ENCODE assay signal across 8 mouse cellular contexts in the genomic region with DNA sequence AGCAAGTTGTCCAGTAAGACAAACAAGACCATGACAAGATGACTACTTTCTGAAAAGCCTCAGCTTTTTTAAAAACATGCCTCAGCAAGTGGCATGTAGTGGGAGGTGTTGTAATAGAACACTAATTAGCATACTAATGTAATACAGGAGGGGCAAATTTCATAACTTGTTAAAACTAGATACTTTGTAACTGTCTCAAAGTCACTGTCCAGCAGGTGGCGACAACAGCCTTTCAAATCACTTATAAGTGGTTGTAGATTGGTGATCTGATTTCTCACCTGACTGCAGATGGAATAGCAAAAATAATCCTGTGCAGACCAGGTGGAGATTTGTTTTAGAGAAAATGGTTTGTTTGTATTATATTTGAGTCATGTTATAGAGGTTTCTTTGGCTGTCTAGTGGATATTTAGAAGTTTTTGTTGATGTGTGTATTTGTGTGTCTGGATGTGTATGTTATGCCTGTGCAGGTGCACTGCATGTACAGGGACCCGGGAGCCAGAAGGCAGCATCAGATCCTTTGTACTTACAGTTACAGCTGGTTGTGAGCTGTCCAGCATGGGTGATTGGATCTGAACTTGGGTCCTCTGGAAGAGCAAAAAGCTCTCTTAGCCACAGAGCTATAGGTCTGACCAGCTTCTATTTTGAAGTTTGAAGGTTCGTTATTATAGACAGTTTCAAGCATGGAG. TPM values are rescaled to one million over a fixed set of nuclear protein-coding genes. Genes with fewer than 3 reads are reported as not detected.
A peak's percentile ranks its signal among the peaks of the same experiment; 100 is the strongest.
DNase-seq lines count a peak whose midpoint lies in the region; ATAC-seq and TF ChIP-seq lines count a peak whose summit lies in the region.

No protein-coding gene starts in this region.

- no peak overlapping the region for H3K4me2 ChIP-seq in heart, embryonic 12.5 days
- no peak overlapping the region for H3K4me2 ChIP-seq in embryonic facial prominence, embryonic 14.5 days (ENCODE audit: low read depth, low read length)
- H3K4me2 ChIP-seq in hindbrain, embryonic 14.5 days (replicated peaks), result no peak overlapping the region

- no peaks in the 10 kb centered on the region for H3K4me1 ChIP-seq in heart, adult 2 months (ENCODE audit: control insufficient read depth, insufficient read depth, low read length)
- H3K4me1 ChIP-seq in heart, embryonic 12.5 days (replicated peaks), result no peaks in the 10 kb centered on the region
- no peaks in the 10 kb centered on the region for H3K4me1 ChIP-seq in embryonic facial prominence, embryonic 14.5 days (ENCODE audit: control insufficient read depth, insufficient read depth, low read length)
- H3K4me1 ChIP-seq in hindbrain, embryonic 14.5 days (replicated peaks; ENCODE audit: control insufficient read depth, insufficient read depth, low read length), result no peaks in the 10 kb centered on the region
- no peaks in the 10 kb centered on the region for H3K4me1 ChIP-seq in midbrain, embryonic 10.5 days

- no peak for TF ChIP-seq POLR2A in heart, adult 2 months (IDR thresholded peaks at IDR 0.05; ENCODE audit: insufficient read depth, low read depth, low read length)

- TF ChIP-seq CTCF in heart, adult 2 months (IDR thresholded peaks at IDR 0.05), result peak; percentile 89

- 64% methylated on average over 3 of the region's 3 CpGs for WGBS in heart, adult 2 months
- 59% methylated on average over 3 of the region's 3 CpGs for WGBS in heart, embryonic 12.5 days
- WGBS in embryonic facial prominence, embryonic 14.5 days, result 58% methylated on average over 3 of the region's 3 CpGs
- WGBS in hindbrain, embryonic 14.5 days, result 63% methylated on average over 3 of the region's 3 CpGs
- WGBS in midbrain, embryonic 10.5 days, result 66% methylated on average over 3 of the region's 3 CpGs

- H3K9me3 ChIP-seq in heart, embryonic 12.5 days (replicated peaks), result no peaks in the 10 kb centered on the region
- H3K9me3 ChIP-seq in embryonic facial prominence, embryonic 14.5 days (ENCODE audit: control insufficient read depth, low read length), result no peaks in the 10 kb centered on the region
- H3K9me3 ChIP-seq in hindbrain, embryonic 14.5 days (ENCODE audit: control insufficient read depth, low read length), result no peaks in the 10 kb centered on the region
- H3K9me3 ChIP-seq in midbrain, embryonic 10.5 days (replicated peaks), result no peaks in the 10 kb centered on the region

- intact Hi-C loops in heart, adult 2 months (cut with DNase I), result loop anchor here (1.0 to 10.0 kb wide), 3 partner anchors 410 to 788 kb away; no protein-coding TSS in a partner anchor

- H3K79me2 ChIP-seq in heart, adult 2 months (replicated peaks; ENCODE audit: control insufficient read depth, insufficient read depth, low read length), result no peaks in the 10 kb centered on the region

- H3K36me3 ChIP-seq in heart, adult 2 months (ENCODE audit: control insufficient read depth, insufficient read depth, low read length), result no peaks in the 10 kb centered on the region
- peaks cover 28% of the 10 kb centered on the region for H3K36me3 ChIP-seq in heart, embryonic 12.5 days
- H3K36me3 ChIP-seq in embryonic facial prominence, embryonic 14.5 days (ENCODE audit: control insufficient read depth, insufficient read depth, low read length), result peaks cover 27% of the 10 kb centered on the region
- H3K36me3 ChIP-seq in hindbrain, embryonic 14.5 days (replicated peaks; ENCODE audit: control insufficient read depth, insufficient read depth), result peaks cover 25% of the 10 kb centered on the region; the same call in 1 of the 2 replicates
- peaks cover 25% of the 10 kb centered on the region for H3K36me3 ChIP-seq in midbrain, embryonic 10.5 days

- peak; percentile 26 to 56 for DNase-seq in heart, adult 2 months
- peak; percentile 81 for DNase-seq in adrenal gland, postnatal 10 days
- peak; percentile 86 for DNase-seq in embryonic facial prominence, embryonic 14.5 days (ENCODE audit: low spot score)
- DNase-seq in hindbrain, embryonic 14.5 days (ENCODE audit: low spot score), result peak; percentile 86
- DNase-seq in layer of hippocampus, postnatal 14 days (ENCODE audit: low spot score in 2 of 2), result peak; percentile 58 to 67
- peak; percentile 43 for DNase-seq in midbrain, embryonic 10.5 days (ENCODE audit: low spot score)
- peak; percentile 25 for DNase-seq in skeletal muscle tissue, adult 2 months (ENCODE audit: low read depth, low spot score)

- TF ChIP-seq EP300 in heart, adult 2 months (IDR thresholded peaks at IDR 0.05; ENCODE audit: insufficient read depth, low read depth, low read length), result no peak

- no peaks in the 10 kb centered on the region for H3K27me3 ChIP-seq in heart, adult 2 months (ENCODE audit: control insufficient read depth, insufficient read depth, low read length)
- H3K27me3 ChIP-seq in heart, embryonic 12.5 days (replicated peaks), result no peaks in the 10 kb centered on the region
- no peaks in the 10 kb centered on the region for H3K27me3 ChIP-seq in embryonic facial prominence, embryonic 14.5 days (replicated peaks; ENCODE audit: control insufficient read depth, insufficient read depth, low read length)
- H3K27me3 ChIP-seq in hindbrain, embryonic 14.5 days (ENCODE audit: control insufficient read depth, insufficient read depth, low read length), result no peaks in the 10 kb centered on the region
- H3K27me3 ChIP-seq in midbrain, embryonic 10.5 days (ENCODE audit: low read depth, poor library complexity, severe bottlenecking), result no peaks in the 10 kb centered on the region

- H3K9ac ChIP-seq in heart, adult 2 months (ENCODE audit: low read depth, low read length), result no peak overlapping the region
- H3K9ac ChIP-seq in heart, embryonic 12.5 days, result no peak overlapping the region
- H3K9ac ChIP-seq in embryonic facial prominence, embryonic 14.5 days (ENCODE audit: low read depth, low read length), result no peak overlapping the region
- no peak overlapping the region for H3K9ac ChIP-seq in hindbrain, embryonic 14.5 days

- no peak overlapping the region for H3K27ac ChIP-seq in heart, adult 2 months
- H3K27ac ChIP-seq in heart, embryonic 12.5 days (ENCODE audit: poor library complexity, severe bottlenecking), result no peak overlapping the region
- no peak overlapping the region for H3K27ac ChIP-seq in embryonic facial prominence, embryonic 14.5 days (replicated peaks; ENCODE audit: low read depth, low read length)
- no peak overlapping the region for H3K27ac ChIP-seq in hindbrain, embryonic 14.5 days
- H3K27ac ChIP-seq in midbrain, embryonic 10.5 days (replicated peaks), result no peak overlapping the region

- H3K4me3 ChIP-seq in heart, adult 2 months, result no peak overlapping the region
- H3K4me3 ChIP-seq in heart, embryonic 12.5 days, result no peak overlapping the region
- no peak overlapping the region for H3K4me3 ChIP-seq in embryonic facial prominence, embryonic 14.5 days (ENCODE audit: low read depth, low read length)
- no peak overlapping the region for H3K4me3 ChIP-seq in hindbrain, embryonic 14.5 days (replicated peaks; ENCODE audit: low read length)
- no peak overlapping the region for H3K4me3 ChIP-seq in midbrain, embryonic 10.5 days

- ATAC-seq in heart, embryonic 12.5 days (ENCODE audit: insufficient number of reproducible peaks, low FRiP score), result no peak
- ATAC-seq in embryonic facial prominence, embryonic 14.5 days (ENCODE audit: low read depth), result peak; percentile 67; the same call in 1 of the 2 replicates
- peak; percentile 34; the same call in 1 of the 2 replicates for ATAC-seq in hindbrain, embryonic 14.5 days (ENCODE audit: low FRiP score)

RNA-seq across cellular contexts. Expression of gene Mrpl1, which starts 57.9 kb away (rescaled TPM):
- 10 to 100 TPM; 25.8 to 27.4 TPM for total RNA-seq in heart, adult 2 months (2021)
- 4.8 and 9.0 TPM in 2 replicates for polyA plus RNA-seq in heart, adult 2 months (2012; rRNA removed)
- polyA plus RNA-seq in heart, embryonic 12.5 days (2016; fragmentation: Nextera tagmentation; extraction: Ambion mirVana), result 25.0 and 26.4 TPM in 2 replicates
- 10 to 100 TPM; 24.1 to 27.5 TPM for total RNA-seq in adrenal gland, postnatal 10 days (2021)
- 18.6 and 19.0 TPM in 2 replicates for polyA plus RNA-seq in embryonic facial prominence, embryonic 14.5 days (2014; fragmentation: Nextera tagmentation; extraction: Ambion mirVana)
- polyA plus RNA-seq in hindbrain, embryonic 14.5 days (2014; fragmentation: Nextera tagmentation; extraction: Ambion mirVana), result 18.5 and 19.0 TPM in 2 replicates
- total RNA-seq in layer of hippocampus, postnatal 14 days (2021), result 10 to 100 TPM; 16.4 to 16.7 TPM
- 20.5 and 22.2 TPM in 2 replicates for polyA plus RNA-seq in midbrain, embryonic 10.5 days (2016; fragmentation: Nextera tagmentation; extraction: Ambion mirVana)

Comparison
In these comparisons a context has a peak if more than half of its experiments do, and no peak if none do; other contexts are left out.
1. DNase-seq: peak in every context shown above with its lines; median percentile 86 in embryonic facial prominence, embryonic 14.5 days; 86 in hindbrain, embryonic 14.5 days; 81 in adrenal gland, postnatal 10 days; 62 in layer of hippocampus, postnatal 14 days; 43 in midbrain, embryonic 10.5 days; 41 in heart, adult 2 months; 25 in skeletal muscle tissue, adult 2 months.